Mouse (Mus musculus): ENCODE results near the gene Gabbr2. TPM values are rescaled to one million over a fixed set of nuclear protein-coding genes. Genes with fewer than 3 reads are reported as not detected.

Gabbr2 gene
- polyA plus RNA-seq, 1 experiment from 2014 or later, result 0.17 TPM

DNA sequence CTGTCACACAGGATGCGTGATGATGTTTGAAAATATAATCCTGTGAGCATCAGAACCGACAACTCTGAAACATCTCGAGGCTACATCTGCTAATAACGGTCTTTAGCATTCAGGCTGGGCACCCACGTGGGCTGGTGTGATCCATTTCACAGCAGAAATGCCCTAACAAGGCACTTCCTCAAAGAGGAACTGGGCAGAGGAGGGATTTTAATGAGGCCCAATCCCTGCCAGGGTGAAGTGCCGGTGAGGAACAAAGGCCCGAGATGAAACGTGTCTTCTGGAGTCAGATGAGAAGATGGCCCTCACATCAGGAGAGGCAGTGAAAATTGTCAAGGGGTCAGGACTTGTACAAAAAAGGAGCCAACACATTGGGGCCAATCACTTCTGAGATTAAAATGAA is 221.6 kb downstream of the Gabbr2 start:
- no peaks in the 10 kb centered on the region for H3K9me3 ChIP-seq (ENCODE audit: control insufficient read depth, low read length)
- H3K27me3 ChIP-seq (replicated peaks; ENCODE audit: control insufficient read depth, insufficient read depth, low read length), result no peaks in the 10 kb centered on the region
- H3K4me2 ChIP-seq (ENCODE audit: low read depth, low read length), result no peak overlapping the region
- no peak overlapping the region for H3K9ac ChIP-seq (ENCODE audit: low read depth, low read length)
- 84% methylated on average over 8 of the region's 8 CpGs for WGBS
- no peak overlapping the region for H3K27ac ChIP-seq (ENCODE audit: low read length)
- H3K36me3 ChIP-seq (ENCODE audit: control insufficient read depth, insufficient read depth, low read length), result no peaks in the 10 kb centered on the region
- H3K4me1 ChIP-seq (ENCODE audit: control insufficient read depth, insufficient read depth, low read length), result no peaks in the 10 kb centered on the region
- no peak overlapping the region for H3K4me3 ChIP-seq (ENCODE audit: low read length)
- no peak for ATAC-seq

- WGBS, result 81% methylated on average over 7 of the region's 7 CpGs
- Histone ChIP-seq H3K4me2 (ENCODE audit: low read depth, low read length) (no peak overlapping the region), H3K9me3 (ENCODE audit: control insufficient read depth, low read length) (no peaks in the 10 kb centered on the region), H3K4me1 (ENCODE audit: control insufficient read depth, insufficient read depth, low read length) (no peaks in the 10 kb centered on the region), H3K4me3 (ENCODE audit: low read length) (no peak overlapping the region), H3K27ac (ENCODE audit: low read length) (no peak overlapping the region), H3K27me3 (replicated peaks; ENCODE audit: control insufficient read depth, insufficient read depth, low read length) (no peaks in the 10 kb centered on the region), H3K36me3 (ENCODE audit: control insufficient read depth, insufficient read depth, low read length) (no peaks in the 10 kb centered on the region), H3K9ac (ENCODE audit: low read depth, low read length) (no peak overlapping the region)
- ATAC-seq, result no peak
Measured at GRCm38 (mm10) chr4:46766326-46766725, 225.3 kb downstream of the Gabbr2 start.

DNA sequence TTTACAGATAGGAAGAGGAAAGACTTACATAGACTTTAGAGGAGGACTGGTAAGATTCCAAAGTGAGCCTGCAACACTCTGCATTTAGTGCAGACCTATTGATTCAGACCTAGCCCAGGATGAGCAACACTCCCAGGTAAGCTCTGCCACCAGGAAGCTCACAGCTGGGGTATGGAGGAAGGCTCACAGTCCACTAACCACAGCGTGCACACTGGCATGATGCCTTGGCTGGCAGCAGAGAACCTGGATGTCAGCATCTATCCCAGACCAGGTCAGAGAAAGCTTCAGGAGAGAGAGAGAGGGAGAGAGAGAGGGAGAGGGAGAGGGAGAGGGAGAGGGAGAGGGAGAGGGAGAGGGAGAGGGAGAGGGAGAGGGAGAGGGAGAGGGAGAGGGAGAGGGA is 231.8 kb downstream of the Gabbr2 start:
- no peaks in the 10 kb centered on the region for H3K9me3 ChIP-seq (ENCODE audit: control insufficient read depth, low read length)
- H3K9ac ChIP-seq (ENCODE audit: low read depth, low read length), result no peak overlapping the region
- no peak overlapping the region for H3K4me3 ChIP-seq (ENCODE audit: low read length)
- peaks cover 5% of the 10 kb centered on the region for H3K4me1 ChIP-seq (ENCODE audit: control insufficient read depth, insufficient read depth, low read length)
- ATAC-seq, result no peak
- H3K4me2 ChIP-seq (ENCODE audit: low read depth, low read length), result no peak overlapping the region
- 68% methylated on average over 1 of the region's 1 CpGs for WGBS
- no peak overlapping the region for H3K27ac ChIP-seq (ENCODE audit: low read length)
- H3K36me3 ChIP-seq (ENCODE audit: control insufficient read depth, insufficient read depth, low read length), result no peaks in the 10 kb centered on the region
- 0 out of 2 replicates have a peak, but pooled peaks cover 3% of the 10 kb centered on the region for H3K27me3 ChIP-seq (replicated peaks; ENCODE audit: control insufficient read depth, insufficient read depth, low read length)

DNA sequence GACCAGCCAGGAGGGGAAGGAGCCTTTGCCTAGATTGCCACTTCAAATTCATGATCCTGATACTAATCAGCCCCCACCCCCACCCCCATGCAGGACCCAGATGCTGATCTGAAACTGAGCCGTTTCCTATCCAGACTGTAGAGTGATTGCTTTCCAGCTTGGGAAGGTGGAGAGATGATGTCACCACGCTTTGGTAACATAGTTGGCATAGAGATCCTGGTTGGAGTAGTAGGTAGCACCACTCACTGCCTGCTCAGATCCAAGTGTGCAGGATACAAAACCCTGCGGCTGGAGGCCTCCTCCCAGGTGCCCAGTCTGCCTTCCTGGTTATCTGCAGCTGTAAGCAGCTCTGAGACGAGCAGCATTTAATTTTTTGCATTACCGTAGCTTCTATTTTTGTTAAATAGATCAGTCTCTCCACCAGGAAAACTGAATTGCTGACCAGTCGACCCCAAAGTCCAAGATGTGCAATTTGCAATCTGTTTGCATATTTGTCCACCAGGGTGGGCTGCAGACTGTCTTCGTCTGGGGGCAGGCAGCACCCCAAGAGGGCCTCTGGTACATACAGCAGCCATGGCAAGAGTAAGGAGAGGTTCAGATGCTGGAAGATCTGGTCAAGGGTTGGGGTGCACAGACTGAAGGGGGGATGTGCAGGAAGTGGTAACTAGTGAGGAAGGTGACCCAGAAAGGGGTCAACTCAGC is 233.2 kb downstream of the Gabbr2 start:
- H3K4me1 ChIP-seq (ENCODE audit: control insufficient read depth, insufficient read depth, low read length), result peaks cover 8% of the 10 kb centered on the region
- 0 out of 2 replicates have a peak, but pooled peaks cover 3% of the 10 kb centered on the region for H3K27me3 ChIP-seq (replicated peaks; ENCODE audit: control insufficient read depth, insufficient read depth, low read length)
- no peak overlapping the region for H3K27ac ChIP-seq (ENCODE audit: low read length)
- H3K4me2 ChIP-seq (ENCODE audit: low read depth, low read length), result no peak overlapping the region
- no peak for ATAC-seq
- WGBS, result 66% methylated on average over 7 of the region's 7 CpGs
- H3K36me3 ChIP-seq (ENCODE audit: control insufficient read depth, insufficient read depth, low read length), result no peaks in the 10 kb centered on the region
- no peak overlapping the region for H3K4me3 ChIP-seq (ENCODE audit: low read length)
- H3K9ac ChIP-seq (ENCODE audit: low read depth, low read length), result no peak overlapping the region
- H3K9me3 ChIP-seq (ENCODE audit: control insufficient read depth, low read length), result no peaks in the 10 kb centered on the region

DNA sequence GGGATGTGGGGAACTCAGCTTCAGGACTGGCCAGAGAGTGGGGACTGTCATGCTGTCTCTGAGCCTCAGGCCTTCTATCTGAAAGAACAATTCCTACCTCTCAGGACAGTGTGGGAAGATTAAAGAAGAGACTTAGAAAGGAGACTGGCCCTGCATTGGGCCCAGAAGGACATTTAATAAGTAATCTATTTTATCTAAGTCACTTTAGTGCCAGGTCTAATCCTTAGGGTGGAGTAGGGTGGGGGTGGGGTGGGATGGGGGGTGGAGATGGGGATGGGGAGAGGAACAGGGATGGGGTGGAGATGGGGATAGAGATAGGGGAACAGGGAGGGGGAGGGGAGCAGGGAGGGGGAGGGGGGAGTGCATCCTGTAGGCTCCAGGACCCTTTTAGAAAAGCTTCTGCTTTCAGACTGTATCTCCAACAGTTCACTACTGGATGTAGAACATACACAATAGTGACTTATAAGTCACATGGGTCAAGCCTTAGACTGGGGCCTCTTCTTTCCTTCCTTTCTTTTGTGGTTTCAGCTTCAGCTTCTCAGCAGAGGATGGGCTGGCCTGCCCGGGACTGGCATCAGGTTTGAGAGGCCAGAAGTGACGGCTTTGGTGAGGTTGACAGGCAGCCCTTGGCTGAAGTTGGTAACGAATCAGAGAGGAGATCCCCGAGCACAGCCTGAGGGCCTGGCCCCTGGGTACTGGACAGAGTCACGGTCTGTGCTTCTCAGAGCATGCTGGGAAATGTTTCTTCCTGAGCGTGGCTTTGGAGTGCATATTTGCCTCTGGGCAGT is 237.1 kb downstream of the Gabbr2 start:
- peak; percentile 78 for ATAC-seq
- Histone ChIP-seq H3K9me3 (ENCODE audit: control insufficient read depth, low read length) (no peaks in the 10 kb centered on the region), H3K27ac (ENCODE audit: low read length) (peak overlapping the region; percentile 18; the same call in 1 of the 2 replicates), H3K4me2 (ENCODE audit: low read depth, low read length) (peak overlapping the region; percentile 16; the same call in 1 of the 2 replicates), H3K36me3 (ENCODE audit: control insufficient read depth, insufficient read depth, low read length) (no peaks in the 10 kb centered on the region), H3K4me3 (ENCODE audit: low read length) (no peak overlapping the region), H3K27me3 (replicated peaks; ENCODE audit: control insufficient read depth, insufficient read depth, low read length) (0 out of 2 replicates have a peak, but pooled peaks cover 3% of the 10 kb centered on the region), H3K9ac (ENCODE audit: low read depth, low read length) (no peak overlapping the region), H3K4me1 (ENCODE audit: control insufficient read depth, insufficient read depth, low read length) (peaks cover 8% of the 10 kb centered on the region)
- 30% methylated on average over 6 of the region's 6 CpGs for WGBS

DNA sequence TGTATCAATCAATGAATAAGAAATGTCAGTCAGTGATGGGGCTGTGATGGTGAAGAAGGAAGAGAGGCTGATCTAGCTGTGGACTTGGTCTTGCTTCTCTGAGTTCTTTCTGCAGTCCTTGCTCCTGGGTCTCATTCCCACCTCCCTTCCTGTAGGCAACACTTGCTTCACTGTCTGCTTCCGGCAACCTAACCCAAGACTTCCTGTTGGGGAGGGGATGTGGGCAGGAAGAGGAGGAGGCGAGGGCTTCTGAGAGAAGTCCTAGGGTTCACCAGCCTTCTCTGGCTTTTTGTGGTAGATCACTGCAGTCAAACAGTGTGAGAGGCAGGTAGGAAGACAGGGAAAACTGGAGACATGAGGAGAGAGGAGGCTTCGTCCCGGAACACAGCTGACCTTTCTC is 239.4 kb downstream of the Gabbr2 start:
- Histone ChIP-seq H3K4me1 (ENCODE audit: control insufficient read depth, insufficient read depth, low read length) (peaks cover 8% of the 10 kb centered on the region), H3K4me2 (ENCODE audit: low read depth, low read length) (no peak overlapping the region), H3K27ac (ENCODE audit: low read length) (no peak overlapping the region), H3K27me3 (replicated peaks; ENCODE audit: control insufficient read depth, insufficient read depth, low read length) (no peaks in the 10 kb centered on the region), H3K36me3 (ENCODE audit: control insufficient read depth, insufficient read depth, low read length) (no peaks in the 10 kb centered on the region), H3K9me3 (ENCODE audit: control insufficient read depth, low read length) (no peaks in the 10 kb centered on the region), H3K4me3 (ENCODE audit: low read length) (no peak overlapping the region), H3K9ac (ENCODE audit: low read depth, low read length) (no peak overlapping the region)
- 60% methylated on average over 4 of the region's 4 CpGs for WGBS
- ATAC-seq, result no peak

DNA sequence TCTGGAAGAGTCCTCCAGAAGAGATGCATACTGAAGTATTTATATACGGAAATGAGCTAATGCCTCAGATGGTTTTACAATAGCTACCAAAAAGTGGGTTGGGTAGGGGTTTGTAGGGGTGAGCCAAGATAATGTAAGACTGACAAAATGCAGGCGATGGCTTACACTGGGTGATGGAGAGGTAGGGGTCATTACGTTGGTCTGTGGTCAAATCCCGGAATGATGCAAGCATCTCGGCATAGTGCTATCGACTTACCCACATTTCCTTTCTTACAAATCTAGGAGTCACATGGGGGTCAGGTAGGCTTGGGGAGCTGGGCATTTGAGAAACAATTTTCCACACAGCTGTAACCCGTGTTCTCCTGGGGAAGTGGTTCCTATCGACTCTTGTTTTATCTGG is 242.7 kb downstream of the Gabbr2 start:
- H3K27me3 ChIP-seq (replicated peaks; ENCODE audit: control insufficient read depth, insufficient read depth, low read length), result no peaks in the 10 kb centered on the region
- H3K4me2 ChIP-seq (ENCODE audit: low read depth, low read length), result no peak overlapping the region
- H3K9ac ChIP-seq (ENCODE audit: low read depth, low read length), result no peak overlapping the region
- ATAC-seq, result no peak
- no peak overlapping the region for H3K27ac ChIP-seq (ENCODE audit: low read length)
- no peaks in the 10 kb centered on the region for H3K36me3 ChIP-seq (ENCODE audit: control insufficient read depth, insufficient read depth, low read length)
- H3K4me1 ChIP-seq (ENCODE audit: control insufficient read depth, insufficient read depth, low read length), result no peaks in the 10 kb centered on the region
- H3K9me3 ChIP-seq (ENCODE audit: control insufficient read depth, low read length), result no peaks in the 10 kb centered on the region
- WGBS, result 80% methylated on average over 8 of the region's 8 CpGs
- no peak overlapping the region for H3K4me3 ChIP-seq (ENCODE audit: low read length)

GRCm38 (mm10) chr4:46747007-46747746 is 244.5 kb downstream of the Gabbr2 start:
- H3K4me3 ChIP-seq (ENCODE audit: low read length), result no peak overlapping the region
- no peak overlapping the region for H3K27ac ChIP-seq (ENCODE audit: low read length)
- ATAC-seq, result no peak
- H3K36me3 ChIP-seq (ENCODE audit: control insufficient read depth, insufficient read depth, low read length), result no peaks in the 10 kb centered on the region
- H3K27me3 ChIP-seq (replicated peaks; ENCODE audit: control insufficient read depth, insufficient read depth, low read length), result no peaks in the 10 kb centered on the region
- H3K9ac ChIP-seq (ENCODE audit: low read depth, low read length), result no peak overlapping the region
- H3K4me1 ChIP-seq (ENCODE audit: control insufficient read depth, insufficient read depth, low read length), result no peaks in the 10 kb centered on the region
- no peaks in the 10 kb centered on the region for H3K9me3 ChIP-seq (ENCODE audit: control insufficient read depth, low read length)
- H3K4me2 ChIP-seq (ENCODE audit: low read depth, low read length), result no peak overlapping the region
- 36% methylated on average over 14 of the region's 14 CpGs for WGBS

GRCm38 (mm10) chr4:46745536-46745935 is 246.1 kb downstream of the Gabbr2 start:
- Histone ChIP-seq H3K36me3 (ENCODE audit: control insufficient read depth, insufficient read depth, low read length) (no peaks in the 10 kb centered on the region), H3K4me3 (ENCODE audit: low read length) (no peak overlapping the region), H3K27ac (ENCODE audit: low read length) (no peak overlapping the region), H3K27me3 (replicated peaks; ENCODE audit: control insufficient read depth, insufficient read depth, low read length) (no peaks in the 10 kb centered on the region), H3K4me2 (ENCODE audit: low read depth, low read length) (no peak overlapping the region), H3K4me1 (ENCODE audit: control insufficient read depth, insufficient read depth, low read length) (no peaks in the 10 kb centered on the region), H3K9ac (ENCODE audit: low read depth, low read length) (no peak overlapping the region), H3K9me3 (ENCODE audit: control insufficient read depth, low read length) (no peaks in the 10 kb centered on the region)
- ATAC-seq, result no peak
- 91% methylated on average over 8 of the region's 8 CpGs for WGBS
